Mouse (Mus musculus) layer of hippocampus, postnatal 25 days (tissue): ENCODE data around the gene Gmfg. TPM values are rescaled to one million over a fixed set of nuclear protein-coding genes. Genes with fewer than 3 reads are reported as not detected.
A peak's percentile ranks its signal among the peaks of the same experiment; 100 is the strongest.

Experiments used
- DNase-seq, 2 experiments: peaks; one replicate each; pipeline ENCODE4 v3.0.0; 2022; ENCODE audit warnings: mixed read lengths in 2 of 2, low spot score in 1 of 2; ENCODE audit errors: extremely low spot score in 1 of 2
- total RNA-seq, 2 experiments: library from RNA; stranded (reverse); gene quantifications; 2 replicates each; pipeline ENCODE4 v1.2.3; 2021

Gene Gmfg
- 1 to 10 TPM; 1.3 to 2.3 TPM for total RNA-seq

GRCm38 (mm10) chr7:28436932-28437570, at the start of gene Gmfg:
Gene Gmfg (plus strand): TSS chr7:28437447.
- peak in 1 of 2 experiments; percentile 64 for DNase-seq

GRCm38 (mm10) chr7:28390331-28390730, 46.9 kb upstream of the Gmfg start:
- DNase-seq = no peak

GRCm38 (mm10) chr7:28392429-28393271, 44.6 kb upstream of the Gmfg start, which contains the start of the genes Med29 and Paf1:
Gene Med29 (minus strand): TSS chr7:28392708.
Gene Paf1 (plus strand): TSS chr7:28392951.
- DNase-seq = peak; percentile 77 to 82

GRCm38 (mm10) chr7:28393272-28393951, 43.8 kb upstream of the Gmfg start:
- no peak for DNase-seq

- no peak for DNase-seq
These were observed 41.8 kb upstream of the Gmfg start for GRCm38 (mm10) chr7:28395425-28395824.

GRCm38 (mm10) chr7:28398000-28398399, 39.2 kb upstream of the Gmfg start:
- DNase-seq = no peak

- DNase-seq = no peak
These were observed 38.4 kb upstream of the Gmfg start for GRCm38 (mm10) chr7:28398696-28399340.

GRCm38 (mm10) chr7:28401030-28401429, 36.2 kb upstream of the Gmfg start:
- no peak for DNase-seq

- no peak for DNase-seq
These were observed 35.3 kb upstream of the Gmfg start for GRCm38 (mm10) chr7:28401942-28402341.

GRCm38 (mm10) chr7:28410841-28411475, 26.3 kb upstream of the Gmfg start:
- no peak for DNase-seq

- no peak for DNase-seq
These were observed 24.4 kb upstream of the Gmfg start for GRCm38 (mm10) chr7:28412826-28413225.

GRCm38 (mm10) chr7:28417368-28417767, 19.9 kb upstream of the Gmfg start:
- no peak for DNase-seq

- no peak for DNase-seq
These were observed 19.1 kb upstream of the Gmfg start for GRCm38 (mm10) chr7:28418096-28418670.

GRCm38 (mm10) chr7:28419416-28419815, 17.8 kb upstream of the Gmfg start:
- no peak for DNase-seq

- no peak for DNase-seq
These were observed 14.2 kb upstream of the Gmfg start for GRCm38 (mm10) chr7:28423018-28423417.

- DNase-seq = no peak
These were observed 9.5 kb upstream of the Gmfg start for GRCm38 (mm10) chr7:28427738-28428137.

- DNase-seq = no peak
These were observed 6.7 kb upstream of the Gmfg start for GRCm38 (mm10) chr7:28430512-28430911.

GRCm38 (mm10) chr7:28432252-28432651, 5.0 kb upstream of the Gmfg start:
- no peak for DNase-seq

GRCm38 (mm10) chr7:28435660-28436259, 1.5 kb upstream of the Gmfg start:
- peak in 1 of 2 experiments; percentile 41 for DNase-seq
